Mouse (Mus musculus) cerebellum, adult 2 months (tissue): ENCODE measurements at regions not wholly inside any gene's neighbourhood (a gene's known extent, or its start where the extent isn't known, plus 50 kb on each side); places are given as distances from the start of the nearest gene placed in this dataset.

Source experiments
- CTCF ChIP-seq: fragments of 200-500 bp; IDR thresholded peaks from 2 replicates; pipeline ENCODE4 v1.5.1; 2011; ENCODE audit warnings: low read depth, mild to moderate bottlenecking, control low read depth, low read length, moderate library complexity, borderline replicate concordance; ENCODE audit not compliant: insufficient read depth
- POLR2A ChIP-seq: fragments of 200-500 bp; IDR thresholded peaks from 2 replicates; pipeline ENCODE4 v1.6.1; 2011; ENCODE audit warnings: low read length, control low read depth, borderline replicate concordance; ENCODE audit not compliant: insufficient read depth

GRCm38 (mm10) chr14:64592176-64592575 is 488.1 kb downstream of the Prss52 start:
- TF ChIP-seq CTCF (no peak), POLR2A (no peak; the same call in 1 of the 2 replicates)
